Mouse (Mus musculus): Measurements from ENCODE around the gene Olfr524. TPM values are rescaled to one million over a fixed set of nuclear protein-coding genes. Genes with fewer than 3 reads are reported as not detected.

Gene Olfr524
- not detected in 2 replicates for total RNA-seq (2021)
- long read RNA-seq: 0 reads

GRCm38 (mm10) chr7:140205864-140206263 lies at the start of gene Olfr524:
Gene Olfr524, minus strand, starts transcription at chr7:140205964.
- DNase-seq: no peak

GRCm38 (mm10) chr7:140253780-140254299 lies 48.1 kb upstream of the Olfr524 start:
- DNase-seq: no peak

GRCm38 (mm10) chr7:140247216-140247615 lies 41.5 kb upstream of the Olfr524 start, which contains the start of gene 5830411N06Rik:
Gene 5830411N06Rik, plus strand, starts transcription at chr7:140247284.
- no peak for DNase-seq

GRCm38 (mm10) chr7:140233696-140234095 lies 27.9 kb upstream of the Olfr524 start:
- DNase-seq: no peak

- no peak for DNase-seq
Observed at GRCm38 (mm10) chr7:140231026-140231425, 25.3 kb upstream of the Olfr524 start.

GRCm38 (mm10) chr7:140228476-140228875 lies 22.7 kb upstream of the Olfr524 start:
- DNase-seq: peak; percentile 47

GRCm38 (mm10) chr7:140224209-140224608 lies 18.4 kb upstream of the Olfr524 start:
- no peak for DNase-seq

- DNase-seq: no peak
Observed at GRCm38 (mm10) chr7:140220375-140220774, 14.6 kb upstream of the Olfr524 start.

- DNase-seq: no peak
Observed at GRCm38 (mm10) chr7:140219268-140219667, 13.5 kb upstream of the Olfr524 start.

GRCm38 (mm10) chr7:140217967-140218366 lies 12.2 kb upstream of the Olfr524 start, which contains the start of gene Cd163l1:
Gene Cd163l1, plus strand, starts transcription at chr7:140218267.
- no peak for DNase-seq

- DNase-seq: no peak
Observed at GRCm38 (mm10) chr7:140213841-140214240, 8.1 kb upstream of the Olfr524 start.

GRCm38 (mm10) chr7:140208677-140209076 lies 2.9 kb upstream of the Olfr524 start:
- DNase-seq: no peak

GRCm38 (mm10) chr7:140208153-140208552 lies 2.4 kb upstream of the Olfr524 start:
- no peak for DNase-seq

- DNase-seq: no peak
Observed at GRCm38 (mm10) chr7:140206904-140207303, 1.1 kb upstream of the Olfr524 start.

GRCm38 (mm10) chr7:140201090-140201489 lies 4.7 kb downstream of the Olfr524 start:
- no peak for DNase-seq

GRCm38 (mm10) chr7:140196002-140196401 lies 9.8 kb downstream of the Olfr524 start:
- DNase-seq: no peak

GRCm38 (mm10) chr7:140194031-140194430 lies 11.7 kb downstream of the Olfr524 start:
- no peak for DNase-seq

GRCm38 (mm10) chr7:140192851-140193250 lies 12.9 kb downstream of the Olfr524 start:
- DNase-seq: no peak

- DNase-seq: no peak
Observed at GRCm38 (mm10) chr7:140192445-140192844, 13.3 kb downstream of the Olfr524 start.

- DNase-seq: no peak
Observed at GRCm38 (mm10) chr7:140190435-140190834, 15.3 kb downstream of the Olfr524 start.

GRCm38 (mm10) chr7:140188391-140189328 lies 17.1 kb downstream of the Olfr524 start:
- no peak for DNase-seq

- no peak for DNase-seq
Observed at GRCm38 (mm10) chr7:140187721-140188390, 17.9 kb downstream of the Olfr524 start.
